Mouse (Mus musculus) heart, postnatal 10 days (tissue): Measurements from ENCODE around the gene Jup. TPM values are rescaled to one million over a fixed set of nuclear protein-coding genes. Genes with fewer than 3 reads are reported as not detected.

ENCODE experiments used
- DNase-seq, 2 experiments: peaks; one replicate each; pipeline ENCODE4 v3.0.0; 2021
- intact Hi-C: fragments of 180-260 bp; cut with DNase I; formaldehyde crosslinking; loops from one replicate; pipeline ENCODE4 v1.15.1; 2025
- total RNA-seq, 2 experiments: library from RNA; stranded (reverse); gene quantifications; 2 replicates each; pipeline ENCODE4 v1.2.3; 2021

Gene Jup
- 100 to 1,000 TPM; 252 to 286 TPM for total RNA-seq

GRCm38 (mm10) chr11:100397600-100398389 lies at the start of gene Jup:
Gene Jup, minus strand, starts transcription at chr11:100397763.
- peak; percentile 100 for DNase-seq
- intact Hi-C loops: loop anchor here (2.0 kb wide), 1 partner anchor 17 kb away; the partner anchor contains the start of genes Fkbp10 and P3h4

- DNase-seq: no peak
- intact Hi-C loops: no loop called here
Measured at GRCm38 (mm10) chr11:100442625-100443024, 45.1 kb upstream of the Jup start.

- no peak for DNase-seq
- intact Hi-C loops: no loop called here
Measured at GRCm38 (mm10) chr11:100441797-100442196, 44.2 kb upstream of the Jup start, which contains the start of the genes Nt5c3b and Klhl10. Gene Nt5c3b, minus strand, starts transcription at chr11:100441808. Gene Klhl10, plus strand, starts transcription at chr11:100441917.

GRCm38 (mm10) chr11:100440691-100441522 lies 43.3 kb upstream of the Jup start:
- peak; percentile 90 for DNase-seq
- intact Hi-C loops: no loop called here

- DNase-seq: no peak
- intact Hi-C loops: no loop called here
Measured at GRCm38 (mm10) chr11:100437901-100438300, 40.3 kb upstream of the Jup start.

GRCm38 (mm10) chr11:100435678-100436246 lies 38.2 kb upstream of the Jup start:
- DNase-seq: no peak
- intact Hi-C loops: no loop called here

- no peak for DNase-seq
- intact Hi-C loops: no loop called here
Measured at GRCm38 (mm10) chr11:100432002-100432401, 34.4 kb upstream of the Jup start.

GRCm38 (mm10) chr11:100430052-100430451 lies 32.5 kb upstream of the Jup start:
- peak in 1 of 2 experiments; percentile 64 for DNase-seq

GRCm38 (mm10) chr11:100428612-100429199 lies 31.1 kb upstream of the Jup start:
- peak; percentile 70 to 75 for DNase-seq

More at GRCm38 (mm10) chr11:100430052-100430451, 32.5 kb upstream of the Jup start:
- intact Hi-C loops: no loop called here

GRCm38 (mm10) chr11:100426820-100427219 lies 29.3 kb upstream of the Jup start:
- DNase-seq: no peak
- intact Hi-C loops: loop anchor here (1.0 to 2.0 kb wide), 2 partner anchors 45 to 128 kb away; partner anchors contain the start of gene Klhl11

More at GRCm38 (mm10) chr11:100428612-100429199, 31.1 kb upstream of the Jup start:
- intact Hi-C loops: no loop called here

GRCm38 (mm10) chr11:100425851-100426250 lies 28.3 kb upstream of the Jup start:
- intact Hi-C loops: loop anchor here (1.0 to 2.0 kb wide), 2 partner anchors 46 to 129 kb away; partner anchors contain the start of gene Klhl11
- peak; percentile 80 to 86 for DNase-seq

- DNase-seq: no peak
- intact Hi-C loops: no loop called here
Measured at GRCm38 (mm10) chr11:100423836-100424235, 26.3 kb upstream of the Jup start.

- no peak for DNase-seq
- intact Hi-C loops: no loop called here
Measured at GRCm38 (mm10) chr11:100421537-100421936, 24.0 kb upstream of the Jup start.

- intact Hi-C loops: loop anchor here (2.0 kb wide), 1 partner anchor 18 kb away; the partner anchor contains the start of gene Jup
- peak; percentile 81 to 83 for DNase-seq
Measured at GRCm38 (mm10) chr11:100414914-100415822, 17.6 kb upstream of the Jup start, which contains the start of gene Fkbp10. Gene Fkbp10, plus strand, starts transcription at chr11:100415697.

- intact Hi-C loops: loop anchor here (2.0 kb wide), 1 partner anchor 17 kb away; the partner anchor contains the start of gene Jup
Measured at GRCm38 (mm10) chr11:100414021-100414913, 16.7 kb upstream of the Jup start, which contains the start of gene P3h4. Gene P3h4, minus strand, starts transcription at chr11:100414836.

GRCm38 (mm10) chr11:100413541-100413940 lies 16.0 kb upstream of the Jup start:
- intact Hi-C loops: no loop called here
- no peak for DNase-seq

More at GRCm38 (mm10) chr11:100414021-100414913, 16.7 kb upstream of the Jup start, which contains the start of gene P3h4:
- DNase-seq: peak; percentile 92

- DNase-seq: no peak
- intact Hi-C loops: no loop called here
Measured at GRCm38 (mm10) chr11:100411736-100412135, 14.2 kb upstream of the Jup start.

- intact Hi-C loops: loop anchor here (2.0 kb wide), 1 partner anchor 79 kb away; no protein-coding TSS in a partner anchor
- DNase-seq: no peak
Measured at GRCm38 (mm10) chr11:100409686-100410085, 12.1 kb upstream of the Jup start.
